Mouse (Mus musculus): ENCODE results near the gene Bcat1.
A peak's percentile ranks its signal among the peaks of the same experiment; 100 is the strongest.
"Not testable (repeated sequence)": the region's sequence is repeated elsewhere in the genome, so short reads cannot be mapped to it uniquely, and the experiment has no call there.

Gene Bcat1

DNA sequence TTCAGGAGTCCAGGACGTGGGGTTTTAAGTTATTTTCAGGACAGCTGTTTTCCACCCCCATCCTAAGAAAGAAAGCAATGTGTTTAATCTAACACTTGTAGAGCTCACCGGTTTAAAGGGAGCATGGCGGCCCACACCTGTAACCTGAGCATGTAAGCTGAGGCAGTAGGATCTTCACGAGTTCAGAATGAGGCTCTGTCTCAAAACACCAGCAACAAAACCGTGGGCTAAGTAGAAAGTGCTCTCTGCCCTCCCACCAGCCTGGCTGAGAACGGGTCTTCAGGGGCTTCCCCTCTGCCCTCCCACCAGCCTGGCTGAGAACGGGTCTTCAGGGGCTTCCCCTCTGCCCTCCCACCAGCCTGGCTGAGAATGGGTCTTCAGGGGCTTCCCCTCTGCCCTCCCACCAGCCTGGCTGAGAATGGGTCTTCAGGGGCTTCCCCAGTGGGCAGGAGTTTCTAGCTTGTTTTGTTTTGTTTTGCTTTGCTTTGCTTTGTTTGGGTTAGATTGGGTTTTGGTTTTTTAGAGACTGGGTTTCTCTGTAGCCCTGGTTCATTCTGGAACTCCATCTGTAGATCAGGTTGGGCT, 17.1 kb upstream of the Bcat1 start:
- DNase-seq (ENCODE audit: low spot score in 2 of 2), result not testable (repeated sequence)

- DNase-seq (ENCODE audit: low spot score in 2 of 2), result no peak
Observed at GRCm38 (mm10) chr6:145091998-145092397, 16.0 kb upstream of the Bcat1 start.

DNA sequence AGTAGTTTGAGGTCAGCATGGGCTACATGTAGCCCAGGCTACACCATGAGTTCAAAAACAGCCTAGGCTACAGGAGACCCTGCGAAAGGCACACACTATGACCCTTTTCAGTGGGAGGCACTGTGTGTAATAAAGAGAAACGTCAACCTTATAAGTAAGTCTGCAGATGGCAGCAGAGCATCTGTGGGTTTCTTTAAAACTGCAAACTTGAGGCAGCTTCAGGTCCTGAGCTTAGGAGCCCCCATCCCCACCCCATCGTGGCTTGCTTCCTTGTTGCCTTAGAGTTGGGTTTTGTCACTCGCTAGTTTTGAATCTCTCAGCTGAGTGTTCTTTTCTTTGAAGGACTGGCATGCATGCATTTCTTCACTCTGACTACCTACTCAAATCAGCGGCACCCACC, 14.9 kb upstream of the Bcat1 start:
- no peak for DNase-seq (ENCODE audit: low spot score in 2 of 2)

DNA sequence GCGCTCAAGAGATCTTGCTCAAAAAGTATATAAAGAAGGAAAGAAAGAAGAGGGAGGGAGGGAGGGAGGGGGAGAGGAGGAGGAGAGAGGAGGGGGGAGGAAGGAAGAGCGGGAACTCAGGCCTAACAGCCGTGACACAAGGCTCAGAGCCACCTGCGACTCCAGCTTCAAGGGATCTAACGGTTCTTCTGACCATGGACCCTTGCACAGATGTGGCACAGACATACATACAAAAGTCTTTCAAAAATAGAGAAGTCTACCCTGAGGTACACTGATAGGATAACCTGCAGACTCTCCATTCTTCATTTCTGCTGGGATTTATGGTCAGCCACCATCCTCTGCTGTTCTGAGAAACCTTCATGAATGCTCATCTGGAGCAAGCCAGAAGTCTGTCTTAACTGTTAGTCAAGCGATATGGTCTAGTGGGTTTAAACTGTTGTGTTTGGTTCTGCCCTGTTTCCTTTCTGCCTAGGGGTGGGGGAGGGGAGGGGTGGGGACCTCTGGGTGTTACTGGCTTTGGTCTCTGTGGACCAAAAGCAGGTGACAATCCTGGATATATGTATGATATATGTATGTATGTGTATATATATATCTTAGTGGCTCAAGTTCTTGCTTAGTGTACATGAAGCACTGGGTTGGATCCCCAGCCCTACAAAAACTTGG, 14.3 kb upstream of the Bcat1 start:
- no peak for DNase-seq (ENCODE audit: low spot score in 2 of 2)

GRCm38 (mm10) chr6:145089373-145089772, 13.4 kb upstream of the Bcat1 start:
- DNase-seq (ENCODE audit: low spot score in 2 of 2), result no peak

DNA sequence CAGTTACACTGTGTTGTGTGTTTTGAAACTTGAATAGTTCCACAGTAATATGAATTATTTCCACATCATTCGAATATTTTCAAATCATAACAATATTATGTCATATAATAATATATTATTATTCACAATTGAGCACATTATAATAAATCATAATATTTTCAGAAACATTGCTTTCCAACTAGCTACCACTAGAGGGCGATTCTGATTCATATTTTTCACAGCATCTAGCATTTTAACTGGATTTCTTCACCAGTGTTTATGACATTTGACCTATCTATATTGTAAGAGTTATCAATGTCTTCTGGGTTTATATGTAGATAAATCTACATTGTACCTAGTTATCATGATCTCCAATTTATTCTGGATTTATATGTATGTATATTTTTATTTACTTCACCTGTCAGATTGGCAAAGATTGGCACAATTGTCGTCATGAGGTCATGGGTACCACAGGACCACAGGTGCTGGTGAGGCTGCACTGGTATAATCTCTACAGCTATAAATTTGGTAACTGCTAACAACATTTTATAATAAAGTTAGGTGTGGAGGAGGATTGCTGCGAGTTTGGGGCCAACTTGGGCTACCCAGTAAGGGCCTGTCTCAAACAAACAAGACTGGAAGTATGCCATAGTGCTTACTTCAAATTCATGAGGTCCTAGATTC, 12.6 kb upstream of the Bcat1 start:
- no peak for DNase-seq (ENCODE audit: low spot score in 2 of 2)

DNA sequence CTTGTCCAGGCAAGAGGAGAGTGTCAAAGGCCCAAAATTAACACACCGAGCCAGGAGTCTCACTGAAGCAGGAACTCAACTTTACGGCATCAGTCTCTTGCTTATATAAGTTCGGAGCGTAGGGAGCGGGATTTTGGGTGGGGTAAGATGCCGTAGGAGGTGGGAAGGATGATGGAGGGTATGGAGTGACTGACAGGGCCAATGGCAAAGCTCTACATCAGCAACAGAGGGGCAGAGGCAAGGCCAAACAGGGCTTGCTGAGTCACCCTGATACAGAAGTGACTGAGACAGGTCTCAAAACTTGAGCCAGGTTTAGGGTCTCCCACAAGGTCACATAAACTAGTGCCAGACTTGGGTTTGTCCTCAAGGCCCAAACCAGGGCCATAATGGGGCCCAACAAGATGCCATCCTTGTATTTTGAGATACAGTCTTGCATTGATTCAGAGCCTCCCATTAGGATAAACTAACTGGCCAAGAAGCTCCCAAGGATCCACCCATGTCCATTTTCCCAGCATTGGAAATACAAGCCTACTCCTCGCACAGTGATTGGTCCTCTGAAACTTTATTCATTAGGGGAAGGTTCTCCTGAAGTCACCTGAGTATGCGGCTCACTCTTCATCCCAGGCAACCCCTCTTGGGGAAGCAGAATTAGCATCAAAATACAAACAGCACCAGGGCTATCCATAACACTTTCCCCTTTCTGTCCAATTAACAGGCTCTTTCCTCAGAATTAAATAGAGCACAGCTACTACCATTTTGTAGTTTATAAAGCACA, 8.5 kb upstream of the Bcat1 start:
- no peak for DNase-seq (ENCODE audit: low spot score in 2 of 2)

GRCm38 (mm10) chr6:145081721-145082120, 5.7 kb upstream of the Bcat1 start:
- no peak for DNase-seq (ENCODE audit: low spot score in 2 of 2)

GRCm38 (mm10) chr6:145079087-145079759, 3.2 kb upstream of the Bcat1 start:
- no peak for DNase-seq (ENCODE audit: low spot score in 2 of 2)

GRCm38 (mm10) chr6:145076286-145076685, 302 bp upstream of the Bcat1 start:
- DNase-seq (ENCODE audit: low spot score in 2 of 2), result no peak

DNA sequence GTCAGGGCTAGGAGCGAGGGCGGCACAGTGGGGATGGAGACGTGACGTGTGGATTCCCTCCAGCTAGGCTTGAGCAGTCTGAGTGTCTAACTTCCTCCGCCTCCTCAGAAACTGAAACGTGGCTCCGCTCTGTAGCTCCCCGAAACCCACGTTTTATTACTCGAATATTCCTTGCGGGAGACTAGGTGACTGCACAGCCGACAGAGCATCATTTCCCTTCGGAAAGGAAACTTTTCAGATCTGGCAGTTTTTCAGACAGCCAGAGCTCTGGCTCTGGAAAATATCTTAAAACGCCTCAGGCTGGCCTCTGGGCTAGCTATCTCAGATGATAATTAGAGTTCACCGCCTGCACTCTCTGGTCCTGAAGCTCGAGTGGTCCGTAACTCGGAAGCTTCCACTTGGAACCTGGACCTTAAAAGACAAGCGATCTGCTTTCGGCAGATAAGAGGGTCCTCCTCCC, 866 bp downstream of the Bcat1 start:
- peak in 1 of 2 experiments; percentile 9 for DNase-seq (ENCODE audit: low spot score in 2 of 2)

- no peak for DNase-seq (ENCODE audit: low spot score in 2 of 2)
Observed at GRCm38 (mm10) chr6:145074461-145074860, 1.5 kb downstream of the Bcat1 start.

GRCm38 (mm10) chr6:145069921-145070320, 6.1 kb downstream of the Bcat1 start:
- no peak for DNase-seq (ENCODE audit: low spot score in 2 of 2)

GRCm38 (mm10) chr6:145069397-145069796, 6.6 kb downstream of the Bcat1 start:
- DNase-seq (ENCODE audit: low spot score in 2 of 2), result no peak

GRCm38 (mm10) chr6:145067679-145068078, 8.3 kb downstream of the Bcat1 start:
- no peak for DNase-seq (ENCODE audit: low spot score in 2 of 2)

DNA sequence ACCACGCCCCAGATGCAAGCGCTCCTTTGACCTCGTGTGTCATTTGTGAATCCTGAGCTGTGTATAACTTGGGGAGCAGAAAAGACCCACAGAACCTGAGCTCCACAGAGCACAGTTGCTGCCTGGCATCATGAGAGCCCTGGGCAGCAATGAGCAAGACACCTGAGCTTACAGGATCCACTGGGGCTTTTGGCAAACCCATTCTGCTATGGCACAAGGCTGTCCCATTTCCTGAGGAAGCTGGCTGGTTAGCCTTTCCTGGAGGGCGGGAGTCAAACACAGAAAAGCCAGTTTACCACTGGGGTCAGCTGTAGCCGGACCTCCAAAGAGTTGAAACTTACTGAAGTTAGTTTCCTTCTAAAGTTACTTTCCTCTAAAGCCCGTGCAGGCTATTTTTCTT, 9.6 kb downstream of the Bcat1 start:
- DNase-seq (ENCODE audit: low spot score in 2 of 2), result no peak

- DNase-seq (ENCODE audit: low spot score in 2 of 2), result no peak
Observed at GRCm38 (mm10) chr6:145065301-145065845, 10.6 kb downstream of the Bcat1 start.

DNA sequence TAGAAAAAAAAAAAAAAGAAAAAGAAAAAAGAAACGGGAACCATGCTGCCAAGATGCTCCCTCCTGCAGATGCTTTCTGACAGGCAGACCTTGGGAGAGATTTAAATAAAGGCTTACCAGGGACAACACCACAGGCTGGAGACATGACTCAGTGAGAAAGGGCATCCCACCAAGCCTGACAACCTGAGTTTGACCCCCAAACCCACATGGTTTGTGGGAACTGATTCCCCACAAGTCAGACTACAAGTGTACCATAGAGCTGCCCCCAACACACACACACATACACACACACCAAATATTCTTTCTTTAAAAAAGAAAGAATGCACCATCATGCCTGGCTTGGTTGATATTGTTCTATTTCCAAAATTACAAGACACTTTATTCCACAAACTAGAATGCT, 11.9 kb downstream of the Bcat1 start:
- no peak for DNase-seq (ENCODE audit: low spot score in 2 of 2)

GRCm38 (mm10) chr6:145063212-145063868, 12.6 kb downstream of the Bcat1 start:
- DNase-seq (ENCODE audit: low spot score in 2 of 2), result no peak

- no peak for DNase-seq (ENCODE audit: low spot score in 2 of 2)
Observed at GRCm38 (mm10) chr6:145062763-145063162, 13.2 kb downstream of the Bcat1 start.

DNA sequence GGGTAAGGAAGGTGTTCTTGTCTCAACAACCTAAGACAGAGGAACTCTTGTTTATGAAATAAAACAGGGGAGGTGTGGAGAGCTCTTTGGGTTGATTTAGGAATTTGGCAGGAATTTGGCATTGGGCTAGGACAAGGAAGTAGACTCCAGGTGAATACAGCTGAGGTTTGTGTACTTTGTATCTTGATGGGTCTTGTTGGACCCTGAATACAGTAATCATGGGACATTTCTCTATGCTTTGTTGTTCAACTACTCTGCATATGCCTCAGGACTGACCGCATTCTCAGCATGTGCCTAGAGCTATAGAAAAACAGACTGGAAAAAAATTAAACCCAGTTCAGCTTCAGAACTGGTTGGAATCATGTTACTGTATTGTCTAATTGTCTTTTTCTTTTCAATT, 14.6 kb downstream of the Bcat1 start:
- DNase-seq (ENCODE audit: low spot score in 2 of 2), result no peak

Measured in frontal cortex, postnatal 25 days (tissue).